Mouse (Mus musculus): ENCODE measurements around the gene Dlgap1. TPM values are rescaled to one million over a fixed set of nuclear protein-coding genes. Genes with fewer than 3 reads are reported as not detected.

Dlgap1 gene
- polyA plus RNA-seq, 1 experiment from 2014 or later, result 0.22 TPM

- ATAC-seq (no peak), DNase-seq (no peak)
- 56% methylated on average over 4 of the region's 4 CpGs for WGBS (ENCODE audit: insufficient replicate concordance)
- H3K4me3 ChIP-seq (ENCODE audit: low read depth, low read length), result no peak overlapping the region
- no peak overlapping the region for H3K27ac ChIP-seq (ENCODE audit: low read depth)
- no peak overlapping the region for H3K4me2 ChIP-seq (ENCODE audit: low read depth, low read length)
- no peaks in the 10 kb centered on the region for H3K4me1 ChIP-seq (ENCODE audit: insufficient read depth)
- no peaks in the 10 kb centered on the region for H3K36me3 ChIP-seq (replicated peaks; ENCODE audit: insufficient read depth, low read length)
- H3K27me3 ChIP-seq (ENCODE audit: insufficient read depth, low read length), result no peaks in the 10 kb centered on the region
- H3K9me3 ChIP-seq (ENCODE audit: low read length), result no peaks in the 10 kb centered on the region
- no peak for TF ChIP-seq CTCF (IDR thresholded peaks at IDR 0.05; ENCODE audit: low read depth)
- no peak for TF ChIP-seq EP300 (IDR thresholded peaks at IDR 0.05; ENCODE audit: low read depth)
- no peak overlapping the region for H3K9ac ChIP-seq (replicated peaks)
Measured at GRCm38 (mm10) chr17:70377020-70377419, 408.1 kb downstream of the Dlgap1 start.

DNA sequence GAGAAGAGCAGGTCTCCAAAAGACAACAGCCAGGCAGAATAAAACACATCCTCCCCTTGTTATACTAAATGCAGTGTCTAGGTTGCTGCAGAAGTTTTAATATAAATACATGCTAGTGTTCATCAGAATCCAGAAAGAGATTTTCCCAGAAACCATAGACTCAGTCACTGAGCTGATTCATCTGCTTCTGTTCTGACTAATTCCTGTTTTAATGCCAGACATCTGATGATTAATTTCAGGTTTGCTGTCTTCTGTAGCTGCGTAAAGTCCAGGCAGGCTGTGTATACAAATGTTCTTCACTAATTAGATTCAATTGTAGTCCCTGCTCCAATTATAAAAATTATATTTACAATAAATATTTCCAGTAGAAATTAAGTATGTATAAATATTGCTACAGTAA is 419.6 kb downstream of the Dlgap1 start:
- H3K27me3 ChIP-seq (ENCODE audit: insufficient read depth, low read length), result no peaks in the 10 kb centered on the region
- no peaks in the 10 kb centered on the region for H3K9me3 ChIP-seq (ENCODE audit: low read length)
- WGBS (ENCODE audit: insufficient replicate concordance), result 86% methylated on average over 1 of the region's 1 CpGs
- no peak overlapping the region for H3K4me3 ChIP-seq (ENCODE audit: low read depth, low read length)
- DNase-seq (no peak), ATAC-seq (no peak)
- TF ChIP-seq EP300 (IDR thresholded peaks at IDR 0.05; ENCODE audit: low read depth) (no peak), CTCF (IDR thresholded peaks at IDR 0.05; ENCODE audit: low read depth) (no peak)
- no peaks in the 10 kb centered on the region for H3K4me1 ChIP-seq (ENCODE audit: insufficient read depth)
- H3K36me3 ChIP-seq (replicated peaks; ENCODE audit: insufficient read depth, low read length), result no peaks in the 10 kb centered on the region
- H3K27ac ChIP-seq (ENCODE audit: low read depth), result no peak overlapping the region
- H3K4me2 ChIP-seq (ENCODE audit: low read depth, low read length), result no peak overlapping the region
- H3K9ac ChIP-seq (replicated peaks), result no peak overlapping the region

- DNase-seq (no peak), ATAC-seq (no peak)
- Histone ChIP-seq H3K9ac (replicated peaks) (no peak overlapping the region), H3K27ac (ENCODE audit: low read depth) (no peak overlapping the region), H3K27me3 (ENCODE audit: insufficient read depth, low read length) (no peaks in the 10 kb centered on the region), H3K9me3 (ENCODE audit: low read length) (no peaks in the 10 kb centered on the region), H3K4me3 (ENCODE audit: low read depth, low read length) (no peak overlapping the region), H3K4me2 (ENCODE audit: low read depth, low read length) (no peak overlapping the region), H3K4me1 (ENCODE audit: insufficient read depth) (no peaks in the 10 kb centered on the region), H3K36me3 (replicated peaks; ENCODE audit: insufficient read depth, low read length) (no peaks in the 10 kb centered on the region)
- TF ChIP-seq EP300 (IDR thresholded peaks at IDR 0.05; ENCODE audit: low read depth) (no peak), CTCF (IDR thresholded peaks at IDR 0.05; ENCODE audit: low read depth) (no peak)
- WGBS (ENCODE audit: insufficient replicate concordance), result 61% methylated on average over 3 of the region's 3 CpGs
Measured at GRCm38 (mm10) chr17:70397220-70397619, 428.3 kb downstream of the Dlgap1 start.

GRCm38 (mm10) chr17:70397708-70398107 is 428.8 kb downstream of the Dlgap1 start:
- no peak overlapping the region for H3K9ac ChIP-seq (replicated peaks)
- H3K9me3 ChIP-seq (ENCODE audit: low read length), result no peaks in the 10 kb centered on the region
- H3K4me1 ChIP-seq (ENCODE audit: insufficient read depth), result no peaks in the 10 kb centered on the region
- no peak for DNase-seq
- no peak for ATAC-seq
- WGBS (ENCODE audit: insufficient replicate concordance), result 60% methylated on average over 8 of the region's 8 CpGs
- no peak overlapping the region for H3K27ac ChIP-seq (ENCODE audit: low read depth)
- no peak for TF ChIP-seq EP300 (IDR thresholded peaks at IDR 0.05; ENCODE audit: low read depth)
- no peaks in the 10 kb centered on the region for H3K36me3 ChIP-seq (replicated peaks; ENCODE audit: insufficient read depth, low read length)
- no peak overlapping the region for H3K4me3 ChIP-seq (ENCODE audit: low read depth, low read length)
- H3K27me3 ChIP-seq (ENCODE audit: insufficient read depth, low read length), result no peaks in the 10 kb centered on the region
- H3K4me2 ChIP-seq (ENCODE audit: low read depth, low read length), result no peak overlapping the region

GRCm38 (mm10) chr17:70401909-70402308 is 433.0 kb downstream of the Dlgap1 start:
- Histone ChIP-seq H3K36me3 (replicated peaks; ENCODE audit: insufficient read depth, low read length) (no peaks in the 10 kb centered on the region), H3K4me3 (ENCODE audit: low read depth, low read length) (no peak overlapping the region), H3K9ac (replicated peaks) (no peak overlapping the region), H3K4me2 (ENCODE audit: low read depth, low read length) (no peak overlapping the region), H3K27me3 (ENCODE audit: insufficient read depth, low read length) (no peaks in the 10 kb centered on the region), H3K4me1 (ENCODE audit: insufficient read depth) (no peaks in the 10 kb centered on the region), H3K27ac (ENCODE audit: low read depth) (no peak overlapping the region), H3K9me3 (ENCODE audit: low read length) (no peaks in the 10 kb centered on the region)
- TF ChIP-seq EP300 (IDR thresholded peaks at IDR 0.05; ENCODE audit: low read depth), result no peak
- no peak for TF ChIP-seq CTCF (IDR thresholded peaks at IDR 0.05; ENCODE audit: low read depth)
- ATAC-seq, result no peak
- no peak for DNase-seq
- WGBS (ENCODE audit: insufficient replicate concordance), result 42% methylated on average over 2 of the region's 2 CpGs

- TF ChIP-seq CTCF (IDR thresholded peaks at IDR 0.05; ENCODE audit: low read depth) (no peak), EP300 (IDR thresholded peaks at IDR 0.05; ENCODE audit: low read depth) (no peak)
- 47% methylated on average over 10 of the region's 10 CpGs for WGBS (ENCODE audit: insufficient replicate concordance)
- Histone ChIP-seq H3K9me3 (ENCODE audit: low read length) (no peaks in the 10 kb centered on the region), H3K36me3 (replicated peaks; ENCODE audit: insufficient read depth, low read length) (no peaks in the 10 kb centered on the region), H3K4me3 (ENCODE audit: low read depth, low read length) (no peak overlapping the region), H3K27me3 (ENCODE audit: insufficient read depth, low read length) (no peaks in the 10 kb centered on the region), H3K27ac (ENCODE audit: low read depth) (no peak overlapping the region), H3K4me1 (ENCODE audit: insufficient read depth) (no peaks in the 10 kb centered on the region), H3K4me2 (ENCODE audit: low read depth, low read length) (no peak overlapping the region), H3K9ac (replicated peaks) (no peak overlapping the region)
- no peak for ATAC-seq
- no peak for DNase-seq
Measured at GRCm38 (mm10) chr17:70403750-70404149, 434.9 kb downstream of the Dlgap1 start.

DNA sequence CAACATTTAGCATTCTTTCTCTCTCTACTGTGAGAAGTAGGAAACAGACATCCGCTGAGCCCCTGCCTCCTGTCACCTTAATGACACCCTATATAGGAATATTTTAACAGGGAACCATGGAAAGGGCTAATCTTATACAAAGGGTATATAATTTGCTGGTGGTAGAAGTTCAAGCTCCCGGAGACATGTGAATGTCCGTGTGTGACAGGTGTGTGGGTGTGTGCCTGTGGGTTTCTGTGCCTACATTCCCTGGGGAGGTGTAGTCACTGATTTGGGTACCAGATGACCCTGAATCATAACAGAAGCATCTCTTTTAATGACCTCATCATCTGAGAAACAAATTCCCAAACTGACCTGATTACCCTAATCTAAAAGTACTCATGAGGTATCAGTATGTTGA is 445.3 kb downstream of the Dlgap1 start:
- no peak for TF ChIP-seq CTCF (IDR thresholded peaks at IDR 0.05; ENCODE audit: low read depth)
- no peak for TF ChIP-seq EP300 (IDR thresholded peaks at IDR 0.05; ENCODE audit: low read depth)
- Histone ChIP-seq H3K9ac (replicated peaks) (no peak overlapping the region), H3K9me3 (ENCODE audit: low read length) (no peaks in the 10 kb centered on the region), H3K27me3 (ENCODE audit: insufficient read depth, low read length) (no peaks in the 10 kb centered on the region), H3K4me3 (ENCODE audit: low read depth, low read length) (no peak overlapping the region), H3K4me2 (ENCODE audit: low read depth, low read length) (no peak overlapping the region), H3K4me1 (ENCODE audit: insufficient read depth) (no peaks in the 10 kb centered on the region), H3K27ac (ENCODE audit: low read depth) (no peak overlapping the region), H3K36me3 (replicated peaks; ENCODE audit: insufficient read depth, low read length) (no peaks in the 10 kb centered on the region)
- ATAC-seq (no peak), DNase-seq (no peak)
- 78% methylated on average over 3 of the region's 3 CpGs for WGBS (ENCODE audit: insufficient replicate concordance)
